Mouse (Mus musculus): ENCODE measurements around the gene Rictor. TPM values are rescaled to one million over a fixed set of nuclear protein-coding genes. Genes with fewer than 3 reads are reported as not detected.

Gene Rictor
- polyA plus RNA-seq, 1 experiment from 2014 or later = 35.9 TPM

DNA sequence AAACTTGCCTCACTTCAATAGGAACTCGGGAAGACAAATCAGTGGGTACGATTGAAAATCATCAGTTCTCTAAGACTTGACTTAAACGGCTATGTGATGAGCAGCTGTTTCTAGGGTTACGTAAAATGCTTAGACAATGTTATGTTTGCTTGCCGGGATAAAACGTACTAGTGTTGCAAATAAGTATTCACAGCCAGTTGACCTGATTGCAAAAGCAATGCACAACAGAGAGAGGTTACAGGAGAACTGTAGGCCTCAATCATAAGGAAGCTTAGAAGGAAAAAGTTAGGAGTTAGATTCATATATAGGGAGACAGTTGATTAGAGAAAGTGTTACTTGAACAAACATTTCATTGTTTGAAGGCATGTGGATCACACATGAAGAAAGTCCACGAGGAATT is 2.2 kb downstream of the Rictor start:
- Histone ChIP-seq H3K4me3 (replicated peaks) (no peak overlapping the region), H3K4me1 (peaks cover 28% of the 10 kb centered on the region; the same call in 1 of the 2 replicates), H3K36me3 (no peaks in the 10 kb centered on the region), H3K9ac (no peak overlapping the region), H3K4me2 (peak overlapping the region; percentile 79; the same call in 1 of the 2 replicates), H3K27ac (no peak overlapping the region), H3K9me3 (no peaks in the 10 kb centered on the region), H3K27me3 (replicated peaks) (no peaks in the 10 kb centered on the region)
- no peak for ATAC-seq (ENCODE audit: insufficient read depth, low FRiP score, low read depth)
- WGBS = 61% methylated on average over 7 of the region's 7 CpGs

DNA sequence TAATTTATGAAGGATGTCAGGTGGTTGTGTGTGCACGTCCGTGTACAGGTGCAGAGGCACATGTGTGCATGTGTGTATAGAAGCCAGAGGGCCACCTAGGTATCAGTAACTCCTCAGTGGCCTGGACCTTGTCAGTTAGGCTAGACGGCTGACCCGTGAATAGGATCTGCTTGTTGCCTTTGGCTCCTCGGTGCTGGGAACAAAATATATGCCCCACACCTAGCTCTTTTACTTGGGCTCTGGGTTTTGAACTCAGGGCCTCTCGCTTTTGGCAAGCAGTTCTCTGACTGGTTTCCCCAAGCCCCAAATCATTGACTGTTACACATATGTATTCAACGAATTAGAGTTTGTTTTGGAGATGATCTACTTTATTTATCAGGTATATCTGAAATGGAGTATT is 3.0 kb downstream of the Rictor start:
- Histone ChIP-seq H3K27ac (no peak overlapping the region), H3K4me3 (replicated peaks) (no peak overlapping the region), H3K9me3 (no peaks in the 10 kb centered on the region), H3K4me1 (peaks cover 28% of the 10 kb centered on the region; the same call in 1 of the 2 replicates), H3K4me2 (no peak overlapping the region), H3K27me3 (replicated peaks) (no peaks in the 10 kb centered on the region), H3K36me3 (no peaks in the 10 kb centered on the region), H3K9ac (no peak overlapping the region)
- ATAC-seq (ENCODE audit: insufficient read depth, low FRiP score, low read depth) = no peak
- WGBS = 80% methylated on average over 7 of the region's 7 CpGs

DNA sequence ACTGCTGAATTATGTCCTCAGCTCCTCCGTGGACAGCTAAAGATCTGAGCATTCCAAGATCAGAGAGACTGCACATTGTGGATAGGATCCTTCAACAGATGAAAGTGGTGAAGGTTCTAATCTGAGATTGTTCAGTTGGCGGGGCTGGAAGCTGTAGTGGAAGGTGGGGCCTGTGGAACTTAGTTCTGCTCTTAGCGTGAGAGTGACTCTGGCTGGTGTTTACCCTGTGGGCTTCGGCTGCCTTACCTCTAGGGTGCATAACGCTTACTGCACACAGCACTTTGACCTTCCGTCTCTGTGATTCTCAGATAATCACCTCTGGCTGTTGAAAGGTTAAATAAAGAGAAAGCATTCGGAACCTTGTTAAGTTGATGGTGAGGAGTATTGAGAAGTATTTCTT is 6.6 kb downstream of the Rictor start:
- ATAC-seq (ENCODE audit: insufficient read depth, low FRiP score, low read depth) = peak; percentile 82
- no peak overlapping the region for H3K27ac ChIP-seq
- H3K4me3 ChIP-seq (replicated peaks) = no peak overlapping the region
- no peaks in the 10 kb centered on the region for H3K36me3 ChIP-seq
- H3K27me3 ChIP-seq (replicated peaks) = no peaks in the 10 kb centered on the region
- 42% methylated on average over 7 of the region's 7 CpGs for WGBS
- H3K4me2 ChIP-seq = no peak overlapping the region
- H3K9ac ChIP-seq = no peak overlapping the region
- H3K9me3 ChIP-seq = no peaks in the 10 kb centered on the region; the same call in 1 of the 2 replicates
- peaks cover 28% of the 10 kb centered on the region; the same call in 1 of the 2 replicates for H3K4me1 ChIP-seq

DNA sequence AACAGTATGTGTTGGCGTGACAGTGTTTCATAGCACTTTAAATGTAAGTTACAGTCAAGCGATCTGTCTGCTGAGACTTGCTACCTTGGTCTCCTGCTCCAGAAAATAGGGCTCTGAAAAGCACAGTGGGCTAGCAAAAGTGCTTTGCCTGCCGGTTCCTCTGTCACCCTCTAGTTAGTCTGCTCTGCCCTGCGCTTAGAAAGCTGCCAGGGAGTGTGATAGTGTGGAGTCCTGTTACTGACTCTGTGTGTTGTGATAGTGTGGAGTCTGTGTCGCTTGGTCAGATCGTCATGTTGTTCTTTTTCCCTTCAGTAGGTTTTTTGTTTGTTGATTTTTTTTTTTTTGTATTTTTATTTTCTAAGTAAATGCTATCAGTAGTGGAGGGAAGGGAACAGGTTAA is 7.1 kb downstream of the Rictor start:
- H3K36me3 ChIP-seq = no peaks in the 10 kb centered on the region
- no peak overlapping the region for H3K4me2 ChIP-seq
- H3K4me1 ChIP-seq = peaks cover 28% of the 10 kb centered on the region; the same call in 1 of the 2 replicates
- no peak overlapping the region for H3K9ac ChIP-seq
- WGBS = 66% methylated on average over 6 of the region's 6 CpGs
- ATAC-seq (ENCODE audit: insufficient read depth, low FRiP score, low read depth) = no peak
- H3K27ac ChIP-seq = no peak overlapping the region
- no peaks in the 10 kb centered on the region; the same call in 1 of the 2 replicates for H3K9me3 ChIP-seq
- H3K27me3 ChIP-seq (replicated peaks) = no peaks in the 10 kb centered on the region
- H3K4me3 ChIP-seq (replicated peaks) = no peak overlapping the region

DNA sequence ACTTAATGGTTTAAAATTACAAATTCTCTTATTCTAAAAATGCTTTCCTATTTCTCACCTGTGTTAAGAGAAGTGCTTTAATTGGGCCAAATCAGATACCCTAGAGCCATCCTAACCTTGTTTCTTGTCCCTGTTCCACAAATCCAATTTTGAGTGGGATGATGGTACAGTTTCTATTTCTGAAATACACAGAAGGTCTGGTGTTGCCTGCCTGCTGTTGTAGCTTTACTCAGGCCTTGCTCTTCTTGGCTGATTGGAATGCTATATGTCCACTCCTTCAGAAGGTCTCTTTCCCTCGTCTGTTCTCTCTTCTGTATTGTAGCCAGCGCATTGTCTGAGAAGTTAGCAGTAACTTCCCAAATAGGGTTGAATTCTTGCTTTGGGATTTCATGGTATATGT is 13.2 kb downstream of the Rictor start:
- Histone ChIP-seq H3K4me3 (replicated peaks) (no peak overlapping the region), H3K9ac (no peak overlapping the region), H3K4me1 (no peaks in the 10 kb centered on the region), H3K36me3 (no peaks in the 10 kb centered on the region), H3K4me2 (no peak overlapping the region), H3K27ac (no peak overlapping the region), H3K27me3 (replicated peaks) (no peaks in the 10 kb centered on the region), H3K9me3 (no peaks in the 10 kb centered on the region; the same call in 1 of the 2 replicates)
- WGBS = 85% methylated on average over 2 of the region's 2 CpGs
- no peak for ATAC-seq (ENCODE audit: insufficient read depth, low FRiP score, low read depth)

DNA sequence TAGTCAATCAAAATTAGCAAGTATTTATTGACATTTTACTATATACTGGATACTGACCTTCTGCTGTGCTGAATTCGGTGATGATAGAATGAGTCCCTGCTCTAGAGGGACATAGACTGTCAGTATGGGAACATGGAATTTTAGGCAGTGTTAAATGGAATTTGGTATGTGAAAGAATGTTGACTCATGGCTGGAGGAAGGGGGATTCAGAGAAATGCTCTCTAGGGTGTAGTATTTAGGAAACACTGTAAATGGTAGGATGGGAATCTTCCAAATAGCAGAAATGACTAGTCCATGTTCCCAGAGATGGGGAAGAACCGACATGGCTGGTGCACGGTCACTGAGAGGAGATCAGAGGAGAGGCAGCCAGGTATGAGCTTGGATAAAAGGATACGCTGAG is 13.6 kb downstream of the Rictor start:
- Histone ChIP-seq H3K36me3 (no peaks in the 10 kb centered on the region), H3K27ac (no peak overlapping the region), H3K9ac (no peak overlapping the region), H3K4me3 (replicated peaks) (no peak overlapping the region), H3K27me3 (replicated peaks) (no peaks in the 10 kb centered on the region), H3K4me2 (no peak overlapping the region), H3K4me1 (no peaks in the 10 kb centered on the region), H3K9me3 (no peaks in the 10 kb centered on the region; the same call in 1 of the 2 replicates)
- WGBS = 88% methylated on average over 4 of the region's 4 CpGs
- ATAC-seq (ENCODE audit: insufficient read depth, low FRiP score, low read depth) = no peak

DNA sequence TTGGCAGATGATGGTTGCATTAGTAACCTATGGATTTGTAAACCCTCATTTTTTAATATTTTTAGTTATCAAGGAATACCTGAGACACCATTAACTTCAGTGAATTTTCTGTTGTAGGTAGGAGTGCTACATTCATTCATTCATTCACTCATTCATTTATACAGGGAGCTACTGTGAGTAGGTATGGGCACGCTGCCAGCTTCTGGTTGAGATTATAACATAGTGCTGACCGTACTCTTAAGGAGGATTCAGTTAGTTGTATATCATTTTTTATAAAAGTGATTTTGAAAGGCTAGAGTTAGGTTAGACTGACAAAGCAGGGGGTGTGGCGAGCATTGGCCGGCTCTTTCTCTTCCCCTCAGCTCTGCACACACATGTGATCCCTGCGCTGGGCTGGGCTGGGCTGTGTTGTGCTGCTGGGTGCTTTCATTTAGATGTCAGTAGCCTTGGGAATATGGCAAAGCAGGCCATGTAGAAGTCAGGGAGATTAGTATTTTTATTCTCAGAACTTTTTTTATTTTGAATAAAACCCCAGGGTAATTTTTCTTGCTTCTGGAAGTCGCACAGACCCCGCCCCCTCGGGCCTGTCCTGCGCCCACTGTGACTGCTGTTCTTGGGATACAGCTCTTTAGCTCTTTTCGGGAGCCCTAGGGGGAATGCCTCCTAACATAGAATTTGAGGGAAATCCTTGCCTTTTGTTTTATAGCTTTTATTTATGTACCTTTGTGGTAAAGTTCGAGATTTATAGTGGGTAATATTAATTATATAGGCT is 14.4 kb downstream of the Rictor start:
- Histone ChIP-seq H3K4me1 (no peaks in the 10 kb centered on the region), H3K9ac (no peak overlapping the region), H3K27me3 (replicated peaks) (no peaks in the 10 kb centered on the region), H3K4me3 (replicated peaks) (no peak overlapping the region), H3K4me2 (no peak overlapping the region), H3K27ac (no peak overlapping the region), H3K36me3 (no peaks in the 10 kb centered on the region), H3K9me3 (no peaks in the 10 kb centered on the region; the same call in 1 of the 2 replicates)
- peak; percentile 53; the same call in 1 of the 2 replicates for ATAC-seq (ENCODE audit: insufficient read depth, low FRiP score, low read depth)
- 80% methylated on average over 11 of the region's 11 CpGs for whole genome bisulfite sequencing

DNA sequence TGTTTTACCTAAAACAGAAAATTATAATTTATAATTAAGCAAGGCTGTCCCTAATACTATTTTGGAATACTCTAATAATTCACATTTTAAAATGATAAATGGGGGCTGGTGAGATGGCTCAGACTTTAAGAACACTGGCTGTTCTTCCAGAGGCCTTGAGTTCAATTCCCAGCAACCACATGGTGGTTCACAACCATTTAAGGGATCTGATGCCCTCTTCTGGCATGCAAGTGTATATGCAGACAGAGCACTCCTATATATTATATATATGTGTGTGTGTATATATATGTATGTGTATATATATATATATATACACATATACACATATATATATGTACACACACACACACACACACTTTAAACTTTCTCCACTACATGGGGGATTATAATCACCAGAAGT is 15.2 kb downstream of the Rictor start:
- no peaks in the 10 kb centered on the region for H3K27me3 ChIP-seq (replicated peaks)
- H3K9me3 ChIP-seq = no peaks in the 10 kb centered on the region; the same call in 1 of the 2 replicates
- no peak overlapping the region for H3K9ac ChIP-seq
- no peaks in the 10 kb centered on the region for H3K36me3 ChIP-seq
- ATAC-seq (ENCODE audit: insufficient read depth, low FRiP score, low read depth) = no peak
- no peak overlapping the region for H3K4me2 ChIP-seq
- H3K4me3 ChIP-seq (replicated peaks) = no peak overlapping the region
- H3K4me1 ChIP-seq = no peaks in the 10 kb centered on the region
- H3K27ac ChIP-seq = no peak overlapping the region

DNA sequence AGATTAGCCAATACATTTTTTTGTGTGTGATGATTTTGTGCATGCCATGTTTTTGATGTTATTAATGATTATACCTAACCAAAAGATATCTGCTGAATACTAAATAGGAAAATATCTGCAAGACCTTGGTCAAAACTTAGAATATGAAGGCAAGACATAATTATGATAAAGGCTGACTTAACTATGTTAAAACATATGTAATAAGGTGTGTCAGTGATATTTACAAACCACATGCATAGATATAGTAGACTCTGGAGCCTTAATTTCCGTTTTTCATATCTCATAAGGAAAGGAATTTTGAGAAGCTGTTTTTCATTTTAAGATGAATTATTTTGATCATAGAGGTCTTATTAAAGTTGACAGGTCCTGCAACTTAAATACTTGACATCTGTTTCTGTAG is 16.3 kb downstream of the Rictor start:
- WGBS = 68% methylated on average over 1 of the region's 1 CpGs
- H3K27me3 ChIP-seq (replicated peaks) = no peaks in the 10 kb centered on the region
- no peak overlapping the region for H3K4me3 ChIP-seq (replicated peaks)
- H3K4me1 ChIP-seq = no peaks in the 10 kb centered on the region
- ATAC-seq (ENCODE audit: insufficient read depth, low FRiP score, low read depth) = no peak
- H3K4me2 ChIP-seq = no peak overlapping the region
- no peak overlapping the region for H3K9ac ChIP-seq
- no peaks in the 10 kb centered on the region for H3K36me3 ChIP-seq
- H3K9me3 ChIP-seq = no peaks in the 10 kb centered on the region; the same call in 1 of the 2 replicates
- no peak overlapping the region for H3K27ac ChIP-seq

DNA sequence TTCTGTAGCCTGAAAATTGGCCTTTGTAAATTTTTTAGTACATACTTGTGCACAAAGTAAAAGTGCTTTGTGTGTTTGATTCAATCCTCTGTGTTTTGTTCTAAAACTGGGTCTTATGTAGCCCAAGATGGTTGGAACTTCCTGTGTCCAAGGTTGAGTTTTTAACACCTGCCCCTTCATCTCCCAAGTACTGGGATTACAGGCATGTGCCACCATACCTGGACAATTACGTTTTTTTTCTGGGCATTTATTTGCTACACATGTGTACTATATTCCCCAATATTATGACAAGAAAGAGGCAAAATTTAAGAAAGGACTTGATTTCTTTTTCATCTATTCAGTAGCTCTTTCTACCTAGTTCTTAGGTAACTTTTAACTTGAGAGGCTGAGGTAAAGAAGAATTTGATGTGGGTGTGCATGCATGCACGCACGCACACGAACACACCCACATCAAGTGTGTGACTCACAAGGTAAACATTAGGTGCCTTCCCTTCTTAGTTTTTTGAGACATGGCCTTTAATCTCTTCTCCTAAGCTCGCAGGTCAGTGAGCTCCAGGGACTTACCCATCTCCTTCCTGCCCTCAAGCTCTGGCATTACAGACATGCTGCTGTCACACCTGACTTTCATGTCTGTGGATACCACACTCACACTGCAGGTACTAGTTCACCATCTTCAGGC is 18.1 kb downstream of the Rictor start:
- ATAC-seq (ENCODE audit: insufficient read depth, low FRiP score, low read depth) = no peak
- WGBS = 61% methylated on average over 5 of the region's 5 CpGs

DNA sequence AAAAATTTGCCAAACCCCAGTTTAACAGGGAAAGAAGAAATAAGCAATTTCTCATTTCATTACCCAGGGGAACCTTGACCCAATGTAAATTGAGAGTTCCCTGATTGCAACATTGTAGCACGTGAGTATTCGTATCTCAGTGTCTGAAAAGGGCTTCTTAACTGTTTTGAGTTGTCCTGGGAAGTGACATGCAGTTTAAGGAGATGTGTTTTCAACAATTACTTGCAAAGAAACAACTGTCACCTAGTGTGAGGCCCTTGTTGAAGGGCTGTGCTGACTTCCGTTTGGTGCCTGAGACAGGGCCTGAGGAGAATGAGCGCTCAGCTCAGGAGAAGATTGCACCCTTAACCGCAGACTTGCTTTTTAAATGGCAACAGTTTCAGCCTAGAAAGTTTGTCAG is 24.9 kb downstream of the Rictor start:
- Histone ChIP-seq H3K27ac (no peak overlapping the region), H3K27me3 (replicated peaks) (no peaks in the 10 kb centered on the region), H3K9me3 (no peaks in the 10 kb centered on the region), H3K4me2 (no peak overlapping the region), H3K36me3 (no peaks in the 10 kb centered on the region), H3K4me1 (no peaks in the 10 kb centered on the region), H3K4me3 (replicated peaks) (no peak overlapping the region), H3K9ac (no peak overlapping the region)
- ATAC-seq (ENCODE audit: insufficient read depth, low FRiP score, low read depth) = no peak
- WGBS = 75% methylated on average over 5 of the region's 5 CpGs

More for the DNA sequence above, 18.1 kb downstream of the Rictor start:
- Histone ChIP-seq H3K9ac (no peak overlapping the region), H3K9me3 (no peaks in the 10 kb centered on the region), H3K27me3 (replicated peaks) (no peaks in the 10 kb centered on the region), H3K4me1 (no peaks in the 10 kb centered on the region), H3K36me3 (no peaks in the 10 kb centered on the region), H3K4me3 (replicated peaks) (no peak overlapping the region), H3K4me2 (no peak overlapping the region), H3K27ac (no peak overlapping the region; the same call in 1 of the 2 replicates)

DNA sequence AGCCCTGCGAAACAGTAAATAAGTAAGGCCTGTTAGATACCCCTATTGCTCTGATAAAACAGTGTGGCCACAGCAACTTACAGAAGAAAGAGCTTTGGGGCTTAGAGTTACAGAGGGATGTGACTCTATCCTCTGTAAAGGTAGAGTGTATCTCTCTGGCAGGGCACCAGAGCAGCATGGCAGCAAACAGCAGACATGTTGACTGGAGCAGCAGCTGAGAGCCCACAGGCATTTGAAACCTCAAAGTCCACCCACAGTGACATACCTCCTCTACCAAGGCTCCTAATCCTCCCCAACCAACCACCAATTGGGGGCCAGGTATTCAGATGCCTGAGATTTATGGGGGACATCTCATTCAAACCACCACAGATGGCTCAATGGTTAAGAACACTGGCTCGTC is 31.0 kb downstream of the Rictor start:
- no peaks in the 10 kb centered on the region for H3K4me1 ChIP-seq
- WGBS = 95% methylated on average over 2 of the region's 2 CpGs
- 0 out of 2 replicates have a peak, but pooled peaks cover 6% of the 10 kb centered on the region for H3K36me3 ChIP-seq
- H3K4me3 ChIP-seq (replicated peaks) = no peak overlapping the region
- no peak overlapping the region for H3K4me2 ChIP-seq
- no peak overlapping the region for H3K27ac ChIP-seq
- no peak overlapping the region for H3K9ac ChIP-seq
- ATAC-seq (ENCODE audit: insufficient read depth, low FRiP score, low read depth) = no peak
- H3K9me3 ChIP-seq = no peaks in the 10 kb centered on the region
- H3K27me3 ChIP-seq (replicated peaks) = no peaks in the 10 kb centered on the region

Data from stomach, embryonic 15.5 days (tissue).